Mouse (Mus musculus) adrenal gland, postnatal 25 days (tissue): ENCODE results near the gene Syt8. TPM values are rescaled to one million over a fixed set of nuclear protein-coding genes. Genes with fewer than 3 reads are reported as not detected.

Experiments used
- DNase-seq: peaks from one replicate; pipeline ENCODE4 v3.0.0; 2021; ENCODE audit warnings: mixed read lengths
- total RNA-seq: library from RNA; stranded (reverse); gene quantifications from 2 replicates; pipeline ENCODE4 v1.2.3, GENCODE M21; 2021

Syt8 gene
- total RNA-seq, 1 experiment from 2014 or later, result not detected

GRCm38 (mm10) chr7:142408686-142409085, 26.0 kb upstream of the Syt8 start:
- no peak for DNase-seq

GRCm38 (mm10) chr7:142409603-142410002, 25.0 kb upstream of the Syt8 start:
- DNase-seq, result no peak

GRCm38 (mm10) chr7:142413285-142413684, 21.4 kb upstream of the Syt8 start:
- no peak for DNase-seq

DNA sequence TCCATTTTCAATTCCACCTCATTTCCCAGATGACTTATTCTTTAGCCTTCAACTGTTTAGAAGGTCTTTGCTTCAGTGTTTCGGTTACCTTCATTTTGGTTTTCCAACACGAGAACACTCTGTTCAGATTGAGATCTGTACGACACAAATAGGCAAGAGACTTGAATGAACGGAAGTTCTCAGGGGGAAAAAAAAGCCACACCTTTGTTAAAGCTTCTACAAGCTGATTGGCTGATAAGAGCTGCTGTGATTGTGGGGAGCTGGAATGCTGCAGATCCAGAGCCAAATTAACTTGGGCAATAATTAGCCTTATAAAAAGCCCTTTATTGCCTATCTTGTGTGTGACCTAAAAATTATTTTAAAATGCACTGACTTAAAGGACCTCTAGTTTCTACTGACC, 19.3 kb upstream of the Syt8 start:
- DNase-seq, result no peak

DNA sequence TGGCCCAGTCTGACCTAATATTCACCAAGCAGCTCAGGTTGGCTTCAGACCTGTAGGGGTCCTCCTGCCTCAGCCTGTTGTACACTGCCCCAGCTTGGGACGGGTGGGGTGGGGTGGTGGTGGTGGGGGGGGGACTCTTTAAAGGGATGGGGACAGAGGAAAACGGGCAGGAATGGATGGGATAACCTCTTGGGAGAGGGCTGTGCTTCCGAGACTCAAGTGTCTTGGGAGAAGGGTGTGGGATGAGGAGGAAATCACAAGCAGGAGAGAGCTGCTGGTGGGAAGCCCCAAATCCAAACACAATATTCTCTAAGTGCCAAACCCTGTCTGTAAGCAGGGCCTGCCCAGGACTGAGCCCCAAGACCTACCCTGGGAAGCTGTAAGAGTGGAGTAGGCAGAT, 18.4 kb upstream of the Syt8 start:
- DNase-seq, result no peak

DNA sequence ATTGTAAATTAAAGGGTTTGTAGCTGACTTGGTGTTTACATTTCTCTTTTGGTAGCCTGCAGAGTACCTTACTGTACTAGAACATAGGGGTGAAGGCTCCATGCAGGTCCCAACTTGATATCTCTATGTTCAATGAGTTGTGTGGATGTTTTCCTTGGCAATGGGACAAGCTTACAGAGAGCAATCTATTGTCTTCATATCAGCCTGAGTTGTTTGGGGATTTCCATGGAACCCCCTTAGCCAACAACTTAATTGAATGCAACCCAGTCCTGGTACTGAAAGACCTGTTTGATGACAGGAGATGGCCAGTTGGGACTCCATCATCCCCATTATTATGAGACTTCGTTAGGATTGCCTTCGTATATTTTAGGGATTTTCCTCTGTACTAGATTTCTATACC, 16.6 kb upstream of the Syt8 start:
- no peak for DNase-seq

GRCm38 (mm10) chr7:142418679-142419078, 16.0 kb upstream of the Syt8 start:
- DNase-seq, result no peak

- no peak for DNase-seq
Observed at GRCm38 (mm10) chr7:142419887-142420286, 14.8 kb upstream of the Syt8 start.

- no peak for DNase-seq
Observed at GRCm38 (mm10) chr7:142421826-142422225, 12.8 kb upstream of the Syt8 start.

DNA sequence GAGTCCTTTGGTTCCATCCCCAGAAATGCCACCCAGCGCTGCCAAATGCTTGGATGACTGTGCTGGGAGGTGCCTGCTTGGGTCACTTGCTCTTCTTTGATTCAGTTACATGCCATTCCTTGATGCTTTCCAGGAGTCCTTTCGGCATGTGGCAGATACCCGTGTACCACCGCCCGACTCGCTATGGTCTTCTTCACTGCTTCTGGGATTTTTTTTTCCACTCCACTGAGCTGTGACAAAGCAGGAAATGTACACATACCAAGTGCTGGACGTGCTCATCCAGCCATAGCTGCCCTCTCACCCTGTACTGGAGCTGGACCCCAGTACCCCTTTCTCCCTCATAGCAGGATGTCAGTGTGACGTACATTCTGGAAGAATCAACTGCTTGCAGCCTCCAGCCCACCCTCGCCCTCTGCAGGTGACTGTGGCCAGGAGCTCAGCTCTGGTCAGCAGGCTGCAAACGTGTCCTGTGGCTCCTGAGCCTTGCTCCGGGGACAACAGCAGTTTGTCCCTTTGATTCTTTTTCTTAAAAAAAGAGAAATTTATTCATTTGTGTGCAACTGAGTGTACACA, 8.9 kb upstream of the Syt8 start:
- peak; percentile 35 for DNase-seq

DNA sequence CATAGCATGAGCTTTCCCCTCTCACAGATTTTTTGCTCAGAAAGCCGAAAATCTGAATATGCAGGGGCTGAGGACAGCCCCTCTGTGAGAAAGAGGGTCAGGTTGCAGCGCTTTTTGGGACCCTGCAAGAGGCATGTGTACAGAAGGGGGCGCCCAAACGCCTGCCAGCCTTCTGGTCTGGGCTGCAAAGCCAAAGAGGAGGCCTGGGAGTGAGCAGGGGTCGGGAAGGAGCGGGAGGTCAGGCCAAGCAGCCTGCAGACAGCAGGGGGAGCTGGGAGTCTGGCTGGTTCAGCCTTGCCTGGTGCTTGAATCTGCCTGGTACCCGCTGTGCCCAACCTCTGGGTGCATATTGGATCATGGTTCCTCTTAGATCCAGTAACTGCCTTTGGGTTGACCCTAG, 6.4 kb upstream of the Syt8 start:
- DNase-seq, result no peak

GRCm38 (mm10) chr7:142430160-142430678, 4.4 kb upstream of the Syt8 start:
- peak; percentile 32 for DNase-seq

- no peak for DNase-seq
Observed at GRCm38 (mm10) chr7:142431106-142431505, 3.5 kb upstream of the Syt8 start.

DNA sequence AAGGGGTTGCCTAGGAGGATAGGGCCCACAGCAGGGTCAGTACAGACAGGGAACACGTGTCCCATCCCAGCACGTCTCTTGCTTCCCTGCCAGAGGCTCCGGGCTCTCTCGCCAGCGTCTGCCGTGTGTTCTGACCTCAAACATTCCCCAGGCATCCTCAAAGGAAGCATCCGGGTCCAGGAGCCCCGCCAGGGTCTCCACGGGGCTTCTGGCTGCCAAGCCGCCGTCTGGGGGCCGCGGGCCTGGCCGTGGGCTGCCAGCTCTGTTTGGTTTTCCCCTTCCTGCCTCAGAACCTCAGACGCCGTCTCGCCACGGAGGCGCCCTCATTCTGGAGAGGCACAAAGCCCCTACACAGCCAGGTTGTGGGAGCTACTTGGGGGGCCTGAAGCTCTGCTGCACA, 1.0 kb upstream of the Syt8 start:
- DNase-seq, result no peak

DNA sequence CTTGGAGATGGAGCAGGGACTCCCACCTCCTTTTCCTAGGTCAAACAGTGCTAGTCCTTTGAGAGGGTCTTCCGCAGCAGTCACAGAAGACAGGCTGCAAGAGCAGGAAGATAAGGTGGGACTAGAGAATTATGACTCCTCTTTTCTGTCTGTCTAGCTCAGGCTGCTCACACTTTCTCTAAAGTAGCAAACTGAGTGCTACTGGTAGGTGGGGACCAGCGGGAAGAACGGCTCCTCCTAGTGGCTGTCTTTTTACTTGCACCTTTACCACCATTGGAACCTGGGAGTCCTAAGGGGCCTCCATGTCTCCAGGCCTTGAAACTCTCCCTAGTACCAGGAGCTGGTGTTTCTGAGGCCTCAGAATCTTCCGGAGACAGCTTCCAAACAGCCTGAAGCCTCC, 874 bp downstream of the Syt8 start:
- DNase-seq, result peak; percentile 46

DNA sequence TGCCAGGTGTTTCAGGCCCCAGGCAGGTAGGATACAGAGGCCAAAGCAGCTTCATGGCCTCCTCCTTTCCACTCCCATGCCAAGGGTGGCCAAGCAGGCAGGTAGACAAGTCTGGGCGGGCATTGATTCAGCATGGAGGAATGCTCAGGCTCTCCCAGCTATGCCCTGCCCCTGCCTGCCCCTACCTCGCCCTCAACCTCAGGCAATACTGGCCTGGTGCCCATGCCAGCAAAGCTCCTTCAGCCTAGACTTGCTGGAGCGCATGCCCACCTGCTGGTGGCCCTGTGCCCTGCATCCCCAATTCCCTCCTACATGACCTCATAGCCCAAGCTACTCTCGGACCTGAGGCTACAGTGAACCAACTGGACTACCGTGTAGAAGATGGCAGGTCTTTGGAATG, 2.7 kb downstream of the Syt8 start:
- DNase-seq, result no peak

GRCm38 (mm10) chr7:142439966-142440365, 5.3 kb downstream of the Syt8 start:
- DNase-seq, result no peak

DNA sequence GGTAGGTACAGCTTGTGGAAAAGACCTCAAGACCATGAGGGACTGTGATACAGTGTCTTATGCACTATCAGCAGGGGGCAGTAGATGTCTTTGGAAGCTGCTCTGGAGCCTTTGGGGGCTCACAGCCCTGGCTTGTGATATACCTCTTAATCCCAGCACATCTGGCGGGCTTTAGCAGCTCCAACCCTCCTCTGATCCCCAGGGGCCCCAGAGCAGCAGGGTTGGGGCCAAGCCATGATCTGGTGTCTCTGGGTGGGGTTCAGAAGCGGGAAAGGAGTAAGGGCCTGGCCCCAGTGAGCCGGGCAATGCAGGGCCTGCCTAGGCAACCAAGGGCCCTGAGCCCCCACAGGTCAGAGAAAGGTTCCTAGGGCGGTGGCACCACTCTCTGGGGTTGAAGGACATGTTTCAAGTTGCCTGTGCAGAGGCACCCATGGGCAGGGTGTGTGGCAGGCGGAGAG, 6.0 kb downstream of the Syt8 start:
- DNase-seq, result no peak

GRCm38 (mm10) chr7:142441585-142441984, 6.9 kb downstream of the Syt8 start, which contains the start of gene Tnni2:
Tnni2 (plus strand) TSS chr7:142441808.
- no peak for DNase-seq

- DNase-seq, result no peak
Observed at GRCm38 (mm10) chr7:142442081-142442907, 7.6 kb downstream of the Syt8 start.

GRCm38 (mm10) chr7:142442908-142443420, 8.3 kb downstream of the Syt8 start:
- DNase-seq, result no peak

GRCm38 (mm10) chr7:142443474-142443873, 8.8 kb downstream of the Syt8 start:
- no peak for DNase-seq

DNA sequence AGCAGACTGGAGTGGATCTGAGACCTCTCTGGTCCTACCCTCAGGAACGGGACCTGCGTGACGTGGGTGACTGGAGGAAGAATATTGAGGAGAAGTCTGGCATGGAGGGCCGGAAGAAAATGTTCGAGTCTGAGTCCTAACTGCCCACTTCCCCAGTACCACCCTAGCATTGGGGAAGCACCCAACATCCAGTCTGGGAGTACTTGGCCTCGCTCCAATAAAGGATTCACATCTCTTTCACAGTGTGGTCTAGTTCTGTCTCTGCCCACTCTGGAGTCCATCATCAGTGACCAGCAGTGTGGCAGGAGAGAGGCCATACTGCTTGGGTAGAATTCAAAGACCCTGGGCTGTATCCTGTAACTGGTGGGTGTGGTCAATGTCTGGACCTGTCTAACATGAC, 9.5 kb downstream of the Syt8 start:
- no peak for DNase-seq
